Mouse (Mus musculus) macrophage (primary cell): ENCODE measurements around the gene Inip. TPM values are rescaled to one million over a fixed set of nuclear protein-coding genes. Genes with fewer than 3 reads are reported as not detected.
"Not testable (repeated sequence)": the region's sequence is repeated elsewhere in the genome, so short reads cannot be mapped to it uniquely, and the experiment has no call there.

ENCODE experiments used
- H3K27ac ChIP-seq: fragments of 350-480 bp; formaldehyde crosslinking; 2 replicates; pipeline ENCODE4 v1.9.0; 2021
- H3K36me3 ChIP-seq: fragments of 350-480 bp; formaldehyde crosslinking; 2 replicates; pipeline ENCODE4 v1.9.0; 2021; ENCODE audit errors: inconsistent target
- H3K4me3 ChIP-seq: fragments of 350-480 bp; formaldehyde crosslinking; 2 replicates; pipeline ENCODE4 v1.9.0; 2021; ENCODE audit errors: inconsistent target
- H3K79me2 ChIP-seq: fragments of 350-480 bp; formaldehyde crosslinking; 2 replicates; pipeline ENCODE4 v1.9.0; 2021; ENCODE audit errors: inconsistent target
- WGBS: methylation state at CpG from one replicate; pipeline ENCODE4 v1.1.7; 2026; ENCODE audit warnings: inconsistent platforms; ENCODE audit not compliant: missing documents; 5-methylcytosine and 5-hydroxymethylcytosine counted together
- polyA plus RNA-seq: library from polyadenylated mRNA; stranded (reverse); fragments of 250-400 nt; gene quantifications from 3 replicates; pipeline ENCODE4 v1.2.4, GENCODE M21; 2018; ENCODE audit warnings: inconsistent platforms

Gene Inip
- polyA plus RNA-seq, 1 experiment from 2014 or later: 23.3 TPM

DNA sequence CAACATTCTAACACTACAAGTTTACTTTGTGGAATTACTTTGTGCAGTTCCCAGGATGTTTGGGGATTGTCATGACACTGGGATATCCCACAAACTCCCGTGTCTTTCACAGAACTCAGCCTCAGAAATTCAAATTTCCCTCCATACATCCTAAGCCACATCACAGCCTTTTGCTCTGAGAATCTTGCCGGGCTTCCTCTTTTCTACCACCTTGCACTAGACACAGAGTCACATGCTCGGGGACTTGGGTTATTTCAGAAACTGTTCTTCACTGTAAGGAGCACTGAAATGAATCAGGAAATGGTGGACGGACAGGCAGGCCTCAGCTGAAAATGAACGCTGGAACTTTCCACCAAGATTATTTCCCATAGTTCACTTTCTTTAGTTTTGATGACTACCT lies 2.0 kb upstream of the Inip start:
- peak overlapping the region; percentile 83 for H3K27ac ChIP-seq
- H3K36me3 ChIP-seq: no peaks in the 10 kb centered on the region
- 1% methylated on average over 5 of the region's 5 CpGs for WGBS
- peaks cover 22% of the 10 kb centered on the region for H3K79me2 ChIP-seq
- H3K4me3 ChIP-seq: no peak overlapping the region

DNA sequence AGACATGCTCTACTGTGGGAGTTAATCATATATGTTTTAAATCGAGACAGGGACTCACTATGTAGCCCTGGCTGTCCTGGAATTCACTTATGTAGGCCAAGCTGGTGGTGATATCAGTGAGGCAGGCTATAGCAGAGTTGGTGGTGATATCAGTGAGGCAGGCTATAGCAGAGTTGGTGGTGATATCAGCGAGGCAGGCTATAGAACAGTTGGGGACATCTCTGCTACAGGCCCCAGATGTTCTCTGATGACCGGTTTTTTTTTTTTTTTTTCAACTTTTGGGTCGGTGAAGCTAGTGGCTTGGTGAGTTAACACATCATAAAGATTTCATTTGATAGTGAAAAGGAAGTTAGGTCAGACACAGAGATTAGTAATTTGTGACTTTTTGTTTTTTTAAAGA lies 1.4 kb upstream of the Inip start:
- H3K36me3 ChIP-seq: no peaks in the 10 kb centered on the region
- H3K27ac ChIP-seq: peak overlapping the region; percentile 83
- no peak overlapping the region for H3K4me3 ChIP-seq
- H3K79me2 ChIP-seq: peaks cover 16% of the 10 kb centered on the region
- WGBS: 54% methylated on average over 3 of the region's 4 CpGs

DNA sequence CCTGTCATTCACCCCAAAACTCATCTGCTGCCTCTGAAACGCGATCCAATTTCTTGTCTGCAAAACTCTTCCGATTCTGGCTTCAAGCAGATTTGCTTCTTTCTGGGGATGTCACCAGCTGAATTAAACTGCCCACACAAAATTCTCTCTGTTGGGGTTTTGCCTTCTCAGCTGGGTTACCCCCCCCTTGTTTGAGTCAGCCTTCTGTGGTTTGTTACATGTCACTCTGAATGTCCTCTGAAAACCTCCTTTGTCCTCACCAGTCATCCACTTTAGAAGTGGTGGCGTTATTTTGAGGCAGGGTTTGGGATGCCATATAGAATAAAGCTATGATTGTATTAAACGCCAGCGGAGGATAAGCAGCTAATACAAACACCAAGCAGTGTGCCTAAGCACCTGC lies 718 bp upstream of the Inip start:
- peaks cover 10% of the 10 kb centered on the region for H3K79me2 ChIP-seq
- H3K27ac ChIP-seq: peak overlapping the region; percentile 83
- no peak overlapping the region for H3K4me3 ChIP-seq
- H3K36me3 ChIP-seq: no peaks in the 10 kb centered on the region
- WGBS: 90% methylated on average over 6 of the region's 6 CpGs

DNA sequence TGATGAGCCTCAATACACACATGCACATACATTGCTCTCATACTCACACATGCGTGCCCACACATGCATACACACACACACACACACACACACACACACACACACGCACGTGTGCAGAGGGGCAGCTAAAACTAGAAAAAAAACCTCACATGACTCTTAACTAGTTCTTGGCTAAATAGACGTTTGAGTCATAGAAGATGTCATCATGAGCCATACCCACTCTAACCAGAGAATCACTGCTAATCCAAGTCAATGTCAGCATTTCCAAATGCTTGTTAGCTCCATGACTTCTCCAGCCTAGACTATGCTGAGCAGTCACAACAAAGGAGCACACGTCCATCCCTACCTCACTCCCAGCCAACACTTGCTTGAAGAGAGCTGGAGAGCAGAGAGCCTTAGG lies 1.2 kb downstream of the Inip start:
- no peaks in the 10 kb centered on the region for H3K36me3 ChIP-seq
- H3K4me3 ChIP-seq: no peak overlapping the region
- WGBS: 61% methylated on average over 4 of the region's 5 CpGs
- peak overlapping the region; percentile 37 for H3K27ac ChIP-seq
- H3K79me2 ChIP-seq: no peaks in the 10 kb centered on the region

DNA sequence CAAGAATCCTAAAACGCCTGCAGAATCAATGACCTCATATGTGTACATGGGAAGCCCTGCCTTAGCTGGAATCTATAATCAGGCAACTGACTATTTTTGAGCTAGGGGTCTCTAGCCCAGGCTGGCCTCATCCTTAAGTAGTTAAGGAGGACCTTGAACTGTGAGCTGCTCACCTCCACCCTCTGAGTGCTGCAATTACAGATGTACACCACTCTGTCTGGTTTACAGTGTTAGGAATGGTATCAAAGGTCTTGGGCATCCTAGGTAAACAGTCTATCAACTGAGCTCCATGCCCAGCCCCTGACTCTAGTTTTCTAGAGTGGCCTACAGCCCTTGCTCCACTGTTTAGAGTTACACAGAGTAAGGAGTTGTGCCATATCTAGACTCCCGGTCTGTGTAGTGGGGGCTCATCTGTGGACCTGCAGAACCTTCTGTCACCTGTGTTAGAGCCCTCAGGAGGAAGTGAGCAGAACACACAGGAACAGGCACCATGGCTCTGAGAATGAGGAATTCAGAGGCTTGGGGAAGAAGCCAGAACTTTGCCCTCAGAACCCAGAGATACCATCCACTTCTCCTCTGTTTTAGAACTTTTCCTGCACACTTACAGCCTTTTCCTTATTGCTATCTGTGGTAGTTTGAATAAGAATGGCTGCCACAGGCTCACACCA lies 5.5 kb downstream of the Inip start:
- H3K79me2 ChIP-seq: no peaks in the 10 kb centered on the region
- H3K27ac ChIP-seq: no peak overlapping the region
- H3K36me3 ChIP-seq: no peaks in the 10 kb centered on the region
- 68% methylated on average over 2 of the region's 2 CpGs for WGBS
- H3K4me3 ChIP-seq: no peak overlapping the region

DNA sequence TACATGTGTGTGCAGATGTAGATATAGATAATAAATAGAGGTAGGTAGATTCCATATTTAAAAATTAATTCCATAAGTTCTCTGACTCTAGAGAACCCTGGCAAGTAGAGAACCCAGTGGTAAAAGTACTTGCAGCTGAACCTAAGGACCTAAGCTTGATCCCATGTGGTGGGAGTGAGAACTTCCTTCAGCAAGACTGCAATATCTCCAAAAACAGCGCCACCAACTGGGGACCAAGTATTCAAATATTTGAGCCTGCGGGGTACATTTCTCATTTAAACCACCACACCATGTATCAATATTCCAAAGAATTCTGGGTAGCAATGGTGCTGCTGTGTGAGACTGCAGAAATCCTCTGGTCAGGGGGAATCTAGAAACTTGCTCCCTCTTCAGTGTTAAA lies 7.3 kb downstream of the Inip start:
- no peak overlapping the region for H3K4me3 ChIP-seq
- no peaks in the 10 kb centered on the region for H3K36me3 ChIP-seq
- 94% methylated on average over 2 of the region's 2 CpGs for WGBS
- H3K79me2 ChIP-seq: no peaks in the 10 kb centered on the region
- no peak overlapping the region for H3K27ac ChIP-seq

DNA sequence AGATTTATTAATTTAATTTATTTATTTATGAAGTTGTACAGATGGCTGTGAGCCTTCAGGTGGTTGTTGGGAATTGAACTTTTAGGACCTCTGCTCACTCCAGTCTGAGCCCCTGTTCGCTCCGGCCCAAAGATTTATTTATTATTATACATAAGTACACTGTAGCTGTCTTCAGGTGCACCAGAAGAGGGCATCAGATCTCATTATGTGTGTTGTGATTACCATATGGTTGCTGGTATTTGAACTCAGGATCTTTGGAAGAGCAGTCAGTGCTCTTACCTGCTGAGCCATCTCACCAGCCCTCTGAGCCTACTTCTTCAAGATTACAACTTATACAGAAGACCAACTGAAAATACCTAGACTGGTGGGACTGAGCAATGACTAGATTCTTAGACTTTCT lies 7.8 kb downstream of the Inip start:
- H3K4me3 ChIP-seq, H3K79me2 ChIP-seq, H3K36me3 ChIP-seq, H3K27ac ChIP-seq: not testable (repeated sequence)
- 89% methylated on average over 2 of the region's 2 CpGs for WGBS

DNA sequence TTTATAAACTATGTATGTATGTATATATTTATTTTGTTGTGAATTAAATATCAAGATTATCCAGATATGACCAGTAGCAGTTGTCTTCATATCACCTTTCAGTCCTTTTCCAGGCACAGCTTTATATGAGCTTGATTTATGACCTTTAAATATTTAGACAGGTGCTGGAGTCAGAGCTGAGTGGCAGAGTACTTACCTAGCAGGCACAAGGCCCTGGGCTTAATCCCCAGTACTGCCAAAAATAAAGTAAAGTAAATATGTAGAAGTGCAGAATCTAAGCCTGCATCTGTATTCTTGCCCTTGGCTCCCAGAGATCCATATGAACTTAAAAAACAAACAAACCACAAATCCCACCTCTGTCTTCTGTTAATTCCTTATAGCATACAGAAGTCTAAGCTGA lies 12.4 kb downstream of the Inip start:
- H3K27ac ChIP-seq: no peak overlapping the region
- H3K4me3 ChIP-seq: no peak overlapping the region

DNA sequence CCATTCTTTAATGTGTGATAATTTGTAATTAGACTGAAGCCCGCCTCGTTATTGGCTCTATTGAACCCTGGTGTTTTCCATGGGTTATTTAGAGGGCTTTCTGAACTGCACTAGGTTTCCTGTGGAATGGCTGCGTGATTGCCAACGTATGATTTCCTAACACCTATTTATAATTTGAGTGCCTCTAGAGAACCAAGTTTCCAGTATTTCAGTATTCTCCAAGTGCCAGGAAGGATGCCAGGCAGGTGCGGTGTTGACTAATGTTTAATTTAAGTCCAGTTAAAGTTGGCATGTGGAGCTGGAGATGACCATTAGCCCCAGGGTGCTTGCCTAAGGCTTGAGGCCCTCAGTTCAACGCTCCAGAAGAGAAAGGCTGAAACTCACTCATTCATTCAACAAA lies 14.3 kb downstream of the Inip start:
- H3K27ac ChIP-seq: no peak overlapping the region
- peaks cover 15% of the 10 kb centered on the region for H3K79me2 ChIP-seq
- WGBS: 72% methylated on average over 6 of the region's 6 CpGs
- no peak overlapping the region for H3K4me3 ChIP-seq
- no peaks in the 10 kb centered on the region for H3K36me3 ChIP-seq

More for the DNA sequence above, 12.4 kb downstream of the Inip start:
- Histone ChIP-seq H3K36me3 (no peaks in the 10 kb centered on the region), H3K79me2 (no peaks in the 10 kb centered on the region)

DNA sequence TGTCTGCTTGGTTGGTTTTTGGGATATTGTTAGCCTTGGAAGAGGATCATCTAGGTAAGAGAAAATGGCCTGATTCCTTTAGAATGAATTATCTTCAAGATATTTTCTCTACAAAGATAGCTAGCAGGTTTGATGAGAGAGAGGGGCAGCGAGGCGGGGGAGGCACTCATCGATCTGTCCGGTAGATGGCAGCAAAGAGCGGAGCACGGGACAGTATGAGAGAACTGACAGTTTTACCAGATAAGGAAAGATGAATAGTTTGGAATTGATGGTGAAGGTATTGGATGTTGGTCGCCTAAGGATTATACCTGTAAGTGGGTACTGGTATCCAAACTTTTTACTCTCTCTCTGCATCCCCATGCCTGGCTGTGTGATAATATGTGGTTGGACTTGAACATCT lies 14.7 kb downstream of the Inip start:
- H3K27ac ChIP-seq: peak overlapping the region; percentile 56
- WGBS: 3% methylated on average over 7 of the region's 7 CpGs
- no peak overlapping the region for H3K4me3 ChIP-seq
- peaks cover 20% of the 10 kb centered on the region for H3K79me2 ChIP-seq
- H3K36me3 ChIP-seq: no peaks in the 10 kb centered on the region

DNA sequence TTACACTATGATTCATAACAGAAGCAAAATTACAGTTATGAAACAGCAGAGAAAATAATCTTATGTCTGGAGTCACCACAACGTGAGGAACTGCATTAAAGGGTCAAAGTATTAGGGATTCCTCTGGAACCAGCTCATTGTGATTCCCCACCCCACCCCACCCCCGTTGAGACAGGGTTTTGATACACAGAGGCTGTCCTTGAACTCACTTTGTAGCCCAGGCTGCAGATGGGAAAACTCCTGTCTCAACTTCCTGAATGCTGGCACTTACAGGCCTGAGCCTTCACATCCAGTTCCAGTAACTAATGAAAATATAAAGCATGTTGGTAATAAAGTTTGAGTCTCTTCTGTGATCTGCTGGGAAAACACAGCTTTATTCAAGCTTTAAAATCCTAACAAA lies 16.0 kb downstream of the Inip start:
- H3K79me2 ChIP-seq: peaks cover 32% of the 10 kb centered on the region
- peak overlapping the region; percentile 56 for H3K27ac ChIP-seq
- WGBS: 38% methylated on average over 2 of the region's 2 CpGs
- H3K36me3 ChIP-seq: no peaks in the 10 kb centered on the region
- no peak overlapping the region for H3K4me3 ChIP-seq

DNA sequence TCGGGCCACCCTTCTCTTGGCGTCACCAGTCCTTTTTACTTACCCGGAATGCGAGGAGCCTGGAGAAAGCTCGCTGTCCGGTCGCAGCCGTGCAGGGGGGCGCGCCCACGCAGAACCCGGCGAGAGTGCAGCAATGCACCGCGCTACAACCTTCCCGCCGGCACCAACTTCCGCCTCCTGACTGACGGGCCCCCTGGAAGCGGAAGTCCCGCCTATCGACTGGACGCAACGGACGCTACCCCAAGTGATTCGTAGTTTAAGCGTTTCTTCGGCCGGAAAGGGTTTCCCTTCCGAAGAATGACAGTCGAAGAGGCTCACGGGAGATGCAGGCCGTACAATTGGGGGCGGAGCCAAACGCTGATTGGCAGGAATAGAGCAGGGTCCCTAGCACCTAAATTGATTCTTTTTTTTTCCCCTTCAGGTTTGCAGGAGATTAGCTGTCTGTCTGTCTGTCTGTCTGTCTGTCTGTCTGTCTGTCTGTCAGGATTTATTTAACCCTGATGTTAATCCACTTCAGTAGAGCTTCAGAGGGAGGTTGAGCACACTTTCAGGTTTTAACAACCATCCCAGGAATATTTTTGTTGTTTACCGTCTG lies 17.6 kb downstream of the Inip start:
- Histone ChIP-seq H3K27ac (peak overlapping the region; percentile 59), H3K79me2 (peaks cover 48% of the 10 kb centered on the region), H3K36me3 (no peaks in the 10 kb centered on the region), H3K4me3 (peak overlapping the region; percentile 95)
- 2% methylated on average over 36 of the region's 36 CpGs for WGBS

DNA sequence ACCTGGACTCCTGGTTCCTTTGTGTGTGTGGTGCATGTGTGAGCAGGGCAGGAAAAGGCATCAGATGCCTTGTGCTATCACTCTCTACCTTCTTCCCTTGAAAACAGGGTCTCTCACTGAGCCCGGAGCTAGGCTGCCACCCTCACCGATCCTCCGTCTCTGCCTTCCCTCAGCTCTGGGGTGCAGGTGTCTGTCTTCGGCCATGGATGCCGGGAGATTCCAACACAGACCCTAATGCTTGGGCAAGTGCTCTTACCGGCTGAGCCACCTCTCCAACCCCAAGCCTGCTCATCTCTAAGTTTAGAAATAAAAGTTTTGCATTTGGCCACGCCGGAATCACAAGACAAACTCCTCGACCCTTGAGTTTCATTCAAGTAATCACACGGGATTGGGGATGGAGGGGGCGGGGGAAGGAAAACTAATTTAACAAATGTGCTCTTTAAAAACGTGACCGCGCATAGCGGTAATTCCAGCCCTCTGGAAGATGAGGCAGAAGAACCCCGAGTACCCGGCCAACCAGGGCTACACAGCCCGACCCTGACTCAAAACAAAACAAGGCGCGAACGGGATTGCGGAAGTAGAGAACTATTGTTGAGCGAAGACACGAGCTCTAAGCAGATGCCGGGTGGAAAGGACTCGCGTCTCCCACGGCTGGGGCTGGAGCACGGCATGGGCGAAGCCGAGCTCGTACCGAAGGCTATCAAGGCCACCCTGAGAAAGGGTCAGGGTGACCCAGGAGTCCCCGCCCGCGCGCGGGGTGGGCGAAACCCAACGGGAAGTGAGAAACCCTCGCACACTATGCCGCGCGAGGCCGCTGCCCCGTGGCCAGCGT lies 18.3 kb downstream of the Inip start:
- Histone ChIP-seq H3K27ac (peak overlapping the region; percentile 59), H3K4me3 (peak overlapping the region; percentile 95), H3K36me3 (no peaks in the 10 kb centered on the region; the same call in 1 of the 2 replicates), H3K79me2 (peaks cover 55% of the 10 kb centered on the region)
- WGBS: under 1% methylated on average over 43 of the region's 47 CpGs

DNA sequence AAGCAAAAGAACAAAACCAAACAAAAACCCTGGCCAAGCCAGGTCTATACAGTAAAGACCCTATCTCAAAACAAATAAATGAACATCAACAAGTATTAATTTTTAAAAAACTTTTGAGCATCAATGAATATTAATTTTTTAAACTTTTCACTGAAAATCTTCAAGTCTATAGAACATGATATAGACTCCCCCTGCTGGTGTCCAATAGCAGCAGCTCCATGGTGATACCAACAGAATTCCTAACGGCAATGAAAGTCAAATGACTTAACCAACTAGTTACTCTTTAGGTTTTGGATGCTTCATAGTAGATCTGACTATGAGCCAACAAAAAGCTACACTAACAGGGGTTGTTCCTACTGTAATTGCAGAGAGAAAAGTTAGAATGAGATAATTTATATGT lies 20.8 kb downstream of the Inip start:
- Histone ChIP-seq H3K79me2 (peaks cover 80% of the 10 kb centered on the region), H3K27ac (no peak overlapping the region), H3K4me3 (no peak overlapping the region), H3K36me3 (peaks cover 3% of the 10 kb centered on the region; the same call in 1 of the 2 replicates)
- 44% methylated on average over 1 of the region's 1 CpGs for WGBS

DNA sequence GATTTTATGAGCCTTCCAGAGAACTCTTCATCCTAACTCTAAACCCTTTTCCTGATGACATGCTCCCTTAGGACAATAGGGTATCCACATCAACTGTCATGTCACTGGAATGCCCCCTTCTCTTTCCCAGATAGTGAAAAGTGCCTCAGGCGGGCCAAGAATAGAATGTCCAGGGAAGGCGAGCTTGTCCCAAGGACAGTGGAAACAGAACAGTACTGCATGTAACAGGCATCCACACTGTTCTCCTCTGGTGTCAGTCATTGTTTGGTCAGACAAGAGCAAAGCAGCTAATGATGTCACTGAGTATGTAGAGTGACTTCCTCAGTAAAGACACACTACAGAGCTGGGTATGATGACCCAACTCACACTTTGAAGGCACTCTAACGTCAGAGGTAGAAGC lies 23.6 kb downstream of the Inip start:
- 83% methylated on average over 3 of the region's 3 CpGs for WGBS

More for the DNA sequence above, 23.6 kb downstream of the Inip start:
- Histone ChIP-seq H3K27ac (no peak overlapping the region), H3K79me2 (peaks cover 85% of the 10 kb centered on the region), H3K4me3 (no peak overlapping the region), H3K36me3 (peaks cover 26% of the 10 kb centered on the region; the same call in 1 of the 2 replicates)
